Mouse (Mus musculus): ENCODE data around the gene Ebi3.

Ebi3 gene

DNA sequence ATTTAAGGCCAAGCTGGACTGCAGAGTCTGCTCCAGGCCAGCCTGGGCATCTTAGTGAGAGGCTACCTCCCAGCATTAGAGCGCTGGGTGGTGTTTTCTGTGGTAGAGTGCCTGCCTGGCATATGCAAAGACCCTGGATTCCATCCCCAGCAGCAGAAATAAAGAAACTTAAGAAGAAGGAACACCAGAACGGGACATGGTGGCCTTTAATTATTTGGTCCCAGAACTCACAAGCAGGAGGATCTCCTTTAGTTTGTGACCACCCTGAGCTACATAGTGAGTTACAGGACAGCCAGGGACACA is 6.1 kb downstream of the Ebi3 start:
- DNase-seq (ENCODE audit: low spot score in 2 of 2) = no peak

DNA sequence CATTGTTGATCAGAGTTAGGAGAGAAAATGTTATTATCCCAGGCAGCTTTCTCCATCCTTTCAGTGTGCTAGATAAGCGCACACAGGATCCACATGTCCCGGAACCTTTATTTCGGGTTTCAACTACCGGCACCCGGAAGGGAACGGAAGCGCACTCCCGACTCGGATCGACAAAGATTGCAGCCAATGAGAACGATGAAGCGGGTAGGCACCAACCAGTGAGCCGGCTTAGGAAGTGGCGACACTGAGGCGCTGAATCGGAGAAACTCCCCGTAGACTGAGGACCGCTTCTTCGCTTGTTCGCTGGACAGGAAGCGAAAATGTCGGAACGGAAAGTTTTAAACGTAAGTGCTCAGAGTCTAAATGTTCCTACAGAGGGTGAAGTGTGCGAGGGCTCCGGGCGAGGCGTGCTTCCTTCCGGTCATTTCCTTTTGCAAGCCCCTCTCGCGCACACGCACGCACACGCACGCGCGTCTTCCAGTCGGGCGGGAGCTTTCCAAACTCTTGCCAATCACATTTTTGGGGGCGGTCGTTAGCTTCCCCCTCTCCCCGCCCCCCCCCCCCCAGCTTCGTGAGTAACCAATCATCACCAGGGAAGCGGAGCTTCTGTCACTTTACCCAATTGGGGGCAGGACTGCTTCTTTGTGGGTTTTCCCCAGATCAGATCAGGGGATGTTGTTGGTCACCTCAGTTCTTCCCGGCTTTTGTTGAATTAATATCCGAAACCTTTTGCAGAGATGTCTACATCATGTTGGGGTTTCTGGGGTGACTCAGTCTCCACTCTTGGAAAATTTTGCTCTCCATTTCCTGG is 6.7 kb downstream of the Ebi3 start, which contains the start of gene Yju2:
Yju2 (plus strand) TSS at position 182 of the 811 bp plus-strand sequence.
- DNase-seq (ENCODE audit: low spot score in 2 of 2) = peak; percentile 94 to 95

DNA sequence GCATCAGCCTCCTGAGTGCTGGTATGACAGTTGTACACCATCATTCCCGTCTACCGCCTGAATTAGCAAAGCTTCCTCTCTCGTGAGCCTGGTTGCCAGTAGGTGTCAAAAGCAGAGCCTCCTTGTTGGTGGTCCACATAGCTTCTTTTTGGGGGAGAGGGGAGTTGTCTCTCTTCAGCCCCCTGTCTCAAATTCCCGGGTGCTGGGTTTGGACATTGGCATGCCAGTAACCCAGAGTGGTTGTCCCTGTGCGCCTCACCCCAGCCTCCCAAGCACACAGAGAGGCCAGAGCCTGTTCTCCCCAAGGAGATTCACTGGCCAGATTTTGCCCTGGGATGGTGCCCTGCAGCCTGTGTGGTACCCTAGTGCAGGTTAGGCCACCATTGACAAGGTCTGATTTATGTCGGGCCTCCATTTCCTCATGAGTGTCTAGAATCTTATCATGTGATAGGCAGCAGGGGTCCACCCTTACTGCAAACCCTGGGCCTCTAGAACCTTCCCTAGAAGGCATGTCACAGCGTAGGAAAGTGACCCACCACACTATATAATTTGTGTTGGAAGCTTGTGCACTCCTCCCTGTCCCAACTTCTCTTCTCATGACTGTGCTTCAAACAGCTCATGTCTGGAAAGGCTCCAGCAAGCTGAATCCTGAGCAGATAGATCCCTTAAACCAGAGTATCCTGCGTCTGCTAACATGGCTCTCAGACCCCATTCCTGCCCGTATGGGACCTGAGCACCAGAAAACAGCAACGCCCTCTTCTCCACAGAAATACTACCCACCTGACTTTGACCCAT is 7.7 kb downstream of the Ebi3 start:
- DNase-seq (ENCODE audit: low spot score in 2 of 2) = no peak

DNA sequence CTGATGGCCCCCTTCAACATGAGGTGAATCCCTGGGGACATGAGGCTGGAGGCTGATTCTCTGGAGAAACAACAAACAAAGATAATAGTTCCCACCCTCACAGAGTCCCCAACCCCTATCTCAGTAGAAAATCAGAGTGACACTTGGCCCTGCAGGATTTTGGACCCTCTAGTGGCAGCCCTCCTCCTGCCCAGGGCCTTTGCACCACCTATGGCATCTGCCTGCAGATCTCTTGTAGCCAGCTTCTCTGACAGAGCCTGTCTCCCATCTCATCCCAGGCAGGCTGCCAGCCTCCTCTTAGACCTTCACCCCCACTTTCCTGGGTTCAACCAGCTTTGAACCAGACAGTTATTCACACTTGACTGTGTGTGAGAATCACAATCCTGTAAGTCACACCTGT is 8.4 kb downstream of the Ebi3 start:
- DNase-seq (ENCODE audit: low spot score in 2 of 2) = no peak

DNA sequence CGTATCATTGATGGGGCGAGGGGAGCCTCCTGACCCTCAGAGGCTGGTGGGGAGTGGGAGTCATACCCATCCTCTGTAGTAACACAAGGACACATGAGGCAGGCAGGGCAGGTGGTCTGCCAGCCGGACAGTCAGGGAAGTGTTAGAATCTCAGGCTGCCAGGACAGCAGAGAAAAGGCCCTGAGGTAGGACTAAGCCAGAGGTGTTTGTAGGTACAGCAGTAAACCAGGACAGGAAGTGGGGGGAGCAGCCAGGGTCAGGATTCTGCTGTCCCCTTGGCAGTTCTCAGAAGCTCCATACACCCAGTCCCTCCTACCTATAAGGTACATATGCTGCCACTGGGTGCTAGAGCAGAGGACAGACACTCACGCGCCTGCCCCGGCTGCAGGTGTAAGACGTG is 9.2 kb downstream of the Ebi3 start:
- DNase-seq (ENCODE audit: low spot score in 2 of 2) = peak in 1 of 2 experiments; percentile 4

DNA sequence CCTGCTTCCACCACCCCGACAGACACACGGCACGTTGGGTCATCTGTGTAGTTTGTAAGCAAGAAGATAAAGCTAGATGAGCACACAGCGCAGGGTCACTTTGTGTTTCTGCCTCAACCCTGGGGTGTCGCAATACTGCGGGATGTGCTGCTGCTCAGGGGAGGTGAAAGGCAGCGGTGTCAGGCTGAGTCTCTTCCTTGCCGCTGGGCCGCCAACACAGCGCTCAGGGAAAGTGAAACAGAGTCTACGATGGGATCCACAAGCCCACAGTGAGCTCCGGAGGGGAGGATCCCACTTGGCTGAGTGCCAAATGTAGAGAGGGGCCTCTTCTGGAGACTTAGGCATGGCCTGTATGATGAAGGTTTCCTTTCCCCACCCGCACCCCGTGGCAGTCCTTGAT is 10.7 kb downstream of the Ebi3 start:
- no peak for DNase-seq (ENCODE audit: low spot score in 2 of 2)

DNA sequence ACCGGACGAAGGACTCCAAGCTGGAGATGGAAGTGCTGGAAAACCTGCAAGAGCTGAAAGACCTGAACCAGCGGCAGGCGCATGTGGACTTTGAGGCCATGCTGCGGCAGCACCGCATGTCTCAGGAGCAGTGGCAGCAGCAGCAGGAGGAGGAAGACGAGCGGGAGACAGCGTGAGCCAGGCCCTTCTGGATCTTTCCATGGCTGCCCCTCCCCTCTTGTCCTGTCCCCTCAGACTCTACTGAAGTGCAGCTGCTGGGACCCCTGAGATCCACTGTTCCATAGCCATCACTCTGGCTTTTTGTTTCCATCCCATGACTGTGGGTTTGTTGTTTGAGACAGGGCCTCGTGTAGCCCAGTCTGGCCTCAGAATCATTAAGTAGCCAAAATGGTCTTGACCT is 12.1 kb downstream of the Ebi3 start:
- no peak for DNase-seq (ENCODE audit: low spot score in 2 of 2)

DNA sequence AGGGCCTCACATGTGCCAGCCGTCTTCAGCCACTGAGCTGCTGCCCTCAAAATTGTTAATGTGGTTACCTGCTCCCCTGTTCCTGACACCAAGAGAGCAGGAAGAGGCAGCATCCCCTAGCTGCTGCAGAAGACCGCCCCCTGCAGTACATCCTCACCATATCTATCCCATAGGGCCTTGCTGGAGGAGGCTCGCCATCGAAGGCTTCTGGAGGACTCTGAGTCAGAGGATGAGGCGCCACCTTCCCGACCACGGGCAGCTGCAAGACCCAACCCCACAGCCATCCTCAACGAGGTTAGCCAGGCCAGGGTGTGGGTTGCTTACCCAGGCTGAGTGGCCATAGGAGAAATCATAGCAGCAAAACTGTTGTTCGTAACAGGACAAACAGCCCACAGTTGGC is 12.6 kb downstream of the Ebi3 start:
- DNase-seq (ENCODE audit: low spot score in 2 of 2) = no peak

DNA sequence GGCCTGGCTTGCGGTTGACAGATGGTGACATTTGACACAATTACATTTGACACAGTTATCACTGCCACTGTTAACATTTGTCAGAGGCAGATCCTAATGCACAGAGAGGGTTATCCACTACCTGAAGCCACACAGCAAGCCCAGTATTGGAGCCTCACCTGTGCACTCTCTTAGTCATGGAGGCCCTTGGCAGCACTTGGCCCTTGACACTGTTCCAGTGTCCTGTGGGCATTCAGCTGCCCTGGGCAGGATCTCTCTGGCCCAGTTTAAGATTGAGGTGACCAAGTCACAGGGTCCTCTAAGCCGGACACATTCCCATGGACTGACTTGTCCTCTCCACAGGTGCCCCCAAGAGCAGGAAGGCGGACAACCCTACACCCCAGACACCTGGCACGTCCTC is 14.7 kb downstream of the Ebi3 start:
- DNase-seq (ENCODE audit: low spot score in 2 of 2) = no peak

DNA sequence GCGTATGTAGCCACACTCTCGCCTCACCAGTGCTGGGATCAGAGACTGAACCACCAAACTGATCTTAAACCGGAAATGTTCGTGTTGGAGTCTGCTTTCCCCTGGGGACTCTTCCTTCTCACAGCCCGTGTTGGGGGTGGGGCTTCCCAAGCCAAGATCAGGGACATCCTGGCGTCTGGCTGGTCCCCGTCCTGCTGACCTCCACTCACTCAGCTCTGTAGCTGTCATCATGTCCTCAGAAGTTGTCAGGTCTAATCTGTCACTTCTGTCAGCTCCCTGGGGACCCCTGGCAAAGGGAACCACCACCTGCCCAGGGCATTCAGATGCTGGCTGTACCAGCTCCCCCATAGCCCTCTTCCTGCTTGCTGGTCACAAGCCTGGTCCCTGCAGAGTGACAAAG is 15.8 kb downstream of the Ebi3 start:
- no peak for DNase-seq (ENCODE audit: low spot score in 2 of 2)

DNA sequence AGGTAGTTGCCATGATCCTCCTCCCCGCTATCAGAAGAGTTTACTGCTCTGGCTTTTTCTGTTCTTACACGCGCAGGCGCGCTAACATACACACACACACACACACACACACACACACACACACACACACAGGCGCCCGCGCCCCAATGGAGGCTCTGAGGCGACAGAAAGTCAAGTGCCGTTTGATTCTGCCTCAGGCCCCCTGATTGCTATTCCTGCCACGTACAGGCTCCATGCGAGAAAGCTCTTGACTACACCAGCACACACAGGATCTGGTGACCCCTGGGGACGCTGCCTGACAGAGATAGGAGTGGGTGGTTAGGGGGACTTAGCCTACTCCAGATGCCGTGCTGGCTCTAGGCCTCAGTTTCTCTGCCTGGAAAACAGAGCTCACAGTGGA is 17.1 kb downstream of the Ebi3 start:
- DNase-seq (ENCODE audit: low spot score in 2 of 2) = no peak

DNA sequence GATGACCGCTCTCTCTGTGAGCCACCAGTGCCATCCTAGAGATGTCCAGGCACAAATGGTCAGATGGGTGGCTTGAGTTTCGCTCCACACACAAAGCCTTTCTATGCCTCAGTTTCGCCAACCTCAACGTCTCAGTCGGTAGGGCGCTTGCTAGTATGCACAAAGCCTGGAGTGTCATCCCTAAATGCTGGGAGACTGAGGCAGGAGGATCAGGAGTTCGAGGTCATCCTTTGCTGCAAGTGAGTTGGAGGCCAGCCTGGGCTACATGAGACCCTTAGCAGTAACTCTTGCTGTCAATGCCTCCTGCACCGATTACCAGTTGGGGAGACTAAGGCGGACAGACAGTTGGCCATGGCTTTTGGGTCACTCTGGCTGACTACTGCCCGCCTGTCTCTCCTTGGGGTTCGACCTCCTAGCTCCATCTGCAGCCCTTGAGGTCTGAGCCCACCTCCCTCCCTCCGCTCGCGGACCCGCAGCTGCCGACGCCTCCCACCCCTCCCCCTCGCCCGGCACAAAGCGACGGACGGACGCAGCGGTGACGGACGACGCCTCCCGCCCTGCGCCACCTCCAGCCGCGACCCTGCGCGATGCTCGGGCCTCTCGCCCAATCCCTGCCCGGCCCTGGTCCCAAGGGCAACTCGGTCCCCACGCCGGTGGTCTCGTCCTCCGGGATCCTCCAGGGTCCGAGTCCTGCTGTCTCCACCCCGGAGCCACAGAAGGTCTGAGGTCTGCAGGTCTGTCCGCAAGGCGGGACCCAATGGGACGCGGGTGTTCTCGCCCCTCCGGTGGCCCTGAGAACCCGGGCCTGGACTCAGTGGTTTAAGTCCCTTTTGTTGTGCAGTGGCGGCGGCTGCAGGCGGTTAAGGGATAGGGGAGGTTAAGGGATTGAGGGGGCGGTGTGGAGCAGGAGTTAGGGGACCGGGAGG is 17.8 kb downstream of the Ebi3 start, which contains the start of gene Shd:
Shd (plus strand) TSS at position 502 of the 926 bp plus-strand sequence.
- no peak for DNase-seq (ENCODE audit: low spot score in 2 of 2)

DNA sequence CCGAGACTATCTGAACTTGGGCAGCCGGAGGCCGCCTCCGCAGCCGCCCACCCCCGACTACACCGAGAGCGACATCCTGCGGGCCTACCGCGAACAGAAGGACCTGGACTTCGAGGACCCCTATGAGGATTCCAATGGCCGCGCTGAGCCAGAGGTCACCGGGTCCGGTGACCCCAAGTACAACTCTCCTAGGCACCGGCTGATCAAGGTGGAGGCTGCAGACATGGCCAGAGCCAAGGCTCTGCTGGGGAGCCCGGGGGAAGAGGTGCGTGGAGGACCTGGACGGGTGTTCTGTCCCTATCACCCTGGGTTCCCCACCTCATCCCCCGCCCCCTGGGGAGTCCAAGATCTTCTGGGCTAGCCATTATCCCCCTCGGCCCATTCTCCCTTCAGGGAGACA is 19.0 kb downstream of the Ebi3 start:
- DNase-seq (ENCODE audit: low spot score in 2 of 2) = no peak

DNA sequence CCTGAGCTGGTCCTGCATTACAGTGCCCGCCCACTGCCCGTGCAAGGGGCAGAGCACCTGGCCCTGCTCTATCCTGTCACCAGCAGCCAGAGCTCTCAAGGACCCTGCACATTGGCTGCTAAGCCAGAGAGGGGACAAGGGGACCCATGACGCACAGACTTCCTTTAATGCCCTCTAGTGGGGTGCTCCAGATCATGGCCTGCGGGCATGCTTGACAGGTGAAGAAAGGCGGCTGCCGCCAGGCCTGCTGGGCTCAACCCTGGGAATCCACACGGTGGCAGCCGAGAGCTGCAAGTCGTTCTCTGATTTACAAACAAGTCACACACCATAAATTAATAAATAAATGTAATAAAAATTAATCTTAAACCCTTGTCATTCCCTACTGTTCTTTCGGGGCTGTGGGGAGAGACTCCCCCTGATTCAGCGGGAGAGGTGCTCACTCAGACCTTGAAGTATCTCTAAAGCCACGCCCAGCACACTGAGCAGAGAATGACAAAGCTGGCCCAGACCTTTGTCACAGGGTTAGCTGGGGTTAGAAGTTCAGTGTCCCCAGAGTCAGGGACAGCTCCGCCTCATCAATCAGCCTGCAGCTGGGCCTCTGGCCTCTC is 23.9 kb downstream of the Ebi3 start:
- peak; percentile 58 to 64 for DNase-seq (ENCODE audit: low spot score in 2 of 2)

DNA sequence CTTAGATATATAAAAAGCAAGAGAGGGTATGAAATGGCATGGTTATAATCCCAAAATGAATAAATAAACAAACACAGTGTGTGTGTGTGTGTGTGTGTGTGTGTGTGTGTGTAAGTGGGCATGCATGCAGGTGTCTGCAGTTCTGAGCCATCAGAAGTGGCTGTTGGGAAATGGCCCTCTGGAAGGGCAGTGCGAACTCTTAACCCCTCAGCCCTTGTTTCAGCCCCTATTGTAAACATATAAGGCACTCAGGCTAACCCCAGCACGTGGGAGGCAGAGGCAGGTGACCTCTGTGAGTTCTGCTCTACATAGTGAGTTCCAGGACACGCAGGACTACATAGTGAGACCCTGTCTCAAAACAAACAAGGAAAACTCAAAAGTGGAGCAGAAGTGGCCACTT is 24.9 kb downstream of the Ebi3 start:
- DNase-seq (ENCODE audit: low spot score in 2 of 2) = no peak

DNA sequence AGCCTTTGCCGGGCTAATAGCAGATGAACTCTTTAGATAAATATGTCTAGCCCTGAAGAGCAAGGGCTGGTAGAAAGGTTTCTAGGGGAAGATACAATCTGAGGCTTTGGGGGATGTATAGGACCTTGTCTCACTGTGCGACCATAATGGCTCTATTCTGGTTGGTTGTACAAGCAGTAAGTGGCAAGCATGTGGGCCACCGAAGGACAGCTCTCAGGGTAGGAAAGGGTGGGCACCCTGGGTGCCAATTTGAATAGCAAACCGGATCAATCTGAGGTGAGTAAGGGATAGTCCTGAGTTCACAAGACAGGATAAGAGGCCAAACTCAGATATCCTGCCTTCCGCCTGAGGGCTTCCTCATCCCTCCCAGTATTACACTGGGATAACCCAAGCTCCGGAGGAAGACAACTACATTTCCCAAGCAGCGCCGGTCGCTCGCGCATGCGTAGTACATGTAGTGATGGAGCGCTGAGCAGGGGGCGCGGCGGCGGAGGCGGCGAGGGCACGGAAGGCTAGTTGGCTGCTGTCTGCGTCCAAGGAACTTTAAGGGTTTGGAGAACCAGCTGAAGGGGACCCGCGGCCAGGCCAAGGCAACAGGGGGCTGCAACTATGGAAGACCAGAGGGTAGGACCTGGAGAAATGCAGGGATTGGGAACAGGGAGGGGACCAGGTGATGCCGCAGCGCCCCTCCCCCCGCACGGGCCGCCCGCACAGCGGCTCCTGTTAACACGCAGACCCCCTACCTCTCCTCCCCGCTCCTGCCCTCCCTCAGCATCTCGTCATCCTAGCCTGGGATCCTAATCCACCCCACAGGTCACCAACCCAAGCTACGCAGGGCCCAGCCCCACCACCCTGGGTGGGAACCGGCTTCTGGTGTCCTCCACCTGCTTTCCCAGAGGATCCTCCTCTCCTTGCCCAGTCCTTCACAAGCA is 33.9 kb downstream of the Ebi3 start, which contains the start of gene Fsd1:
Fsd1 (plus strand) TSS at position 480 of the 932 bp plus-strand sequence.
- DNase-seq (ENCODE audit: low spot score in 2 of 2) = peak; percentile 71 to 78

DNA sequence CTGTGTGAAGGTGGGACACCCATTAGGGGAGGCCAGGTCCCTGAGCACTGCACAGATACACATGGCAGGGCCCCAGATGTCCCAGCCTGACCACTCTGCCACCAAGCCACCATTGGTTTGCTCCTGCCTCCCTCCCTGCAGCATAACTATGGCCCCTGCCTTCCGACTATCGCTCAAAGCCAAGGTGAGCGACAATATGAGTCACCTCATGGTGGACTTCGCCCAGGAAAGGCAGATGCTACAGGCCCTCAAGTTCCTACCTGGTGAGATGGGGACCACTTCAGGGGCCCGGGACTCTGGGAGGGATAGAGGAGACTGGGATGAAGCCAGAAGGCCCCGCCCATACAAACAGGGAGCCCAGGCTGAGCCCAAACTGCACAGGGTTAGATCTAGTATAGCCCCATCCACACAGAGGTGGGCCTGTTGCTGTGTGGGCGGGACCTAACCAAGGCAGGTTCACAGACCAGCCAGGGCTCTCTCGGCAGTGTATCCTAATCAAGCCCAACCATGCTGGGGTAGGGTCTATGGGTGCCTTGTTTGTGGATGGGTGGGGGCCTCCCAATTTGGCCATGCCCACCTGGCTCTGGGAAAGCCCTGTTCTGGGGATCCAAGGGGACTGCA is 37.9 kb downstream of the Ebi3 start:
- DNase-seq (ENCODE audit: low spot score in 2 of 2) = no peak

DNA sequence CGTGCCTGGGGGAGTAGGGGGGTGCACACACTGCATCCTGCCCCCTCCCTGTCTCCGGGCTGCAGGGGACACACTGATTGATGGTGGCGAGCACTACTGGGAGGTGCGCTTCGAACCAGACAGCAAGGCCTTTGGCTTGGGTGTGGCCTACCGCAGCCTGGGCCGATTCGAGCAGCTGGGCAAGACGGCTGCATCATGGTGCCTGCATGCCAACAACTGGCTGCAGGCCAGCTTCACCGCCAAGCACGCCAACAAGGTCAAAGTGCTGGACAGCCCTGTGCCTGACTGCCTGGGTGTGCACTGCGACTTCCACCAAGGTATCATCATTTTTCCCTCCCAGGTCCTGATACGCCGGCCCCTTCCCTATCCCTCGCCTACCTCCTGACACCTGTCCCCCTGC is 43.6 kb downstream of the Ebi3 start:
- DNase-seq (ENCODE audit: low spot score in 2 of 2) = no peak

DNA sequence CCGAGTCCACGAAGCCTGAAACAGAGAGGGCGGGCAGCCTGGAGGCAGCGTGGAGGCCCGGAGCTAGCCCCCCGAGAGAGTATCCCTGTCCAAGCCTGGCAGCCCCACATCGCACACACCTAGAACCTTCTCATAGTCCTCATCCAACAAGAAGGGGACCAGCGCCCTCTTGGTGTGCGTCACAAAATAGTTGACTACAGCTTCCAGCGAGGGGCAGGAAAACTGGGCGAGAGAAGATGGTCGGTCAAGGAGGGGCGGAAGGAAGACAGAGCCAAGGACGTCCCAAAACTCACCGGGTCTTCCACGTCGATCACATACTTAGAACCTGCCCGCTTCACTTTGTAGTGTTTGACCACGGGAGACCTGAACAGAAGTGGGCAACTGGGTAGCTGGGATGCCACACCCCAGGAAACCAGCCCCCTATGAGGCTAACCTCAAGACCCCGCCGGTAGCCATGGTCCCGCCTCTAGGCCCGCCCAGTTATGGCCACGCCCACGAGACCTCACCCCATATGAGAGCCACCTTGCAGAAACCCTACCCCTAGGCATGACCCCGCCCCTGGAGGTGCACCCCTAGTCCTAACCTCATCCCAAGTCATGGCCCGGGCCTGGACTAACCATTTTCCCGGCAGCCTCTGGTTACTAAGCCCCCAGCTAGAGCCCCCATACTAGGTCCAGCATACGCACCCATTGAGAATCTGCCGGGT is 47.5 kb downstream of the Ebi3 start:
- no peak for DNase-seq (ENCODE audit: low spot score in 2 of 2)

Data from frontal cortex, postnatal 25 days (tissue).